Mouse (Mus musculus): ENCODE measurements around the gene Iqch. TPM values are rescaled to one million over a fixed set of nuclear protein-coding genes. Genes with fewer than 3 reads are reported as not detected.
A peak's percentile ranks its signal among the peaks of the same experiment; 100 is the strongest.
"Not testable (repeated sequence)": the region's sequence is repeated elsewhere in the genome, so short reads cannot be mapped to it uniquely, and the experiment has no call there.

Iqch gene
- total RNA-seq, 2 experiments from 2014 or later, result 0.16 TPM; not detected in 1

DNA sequence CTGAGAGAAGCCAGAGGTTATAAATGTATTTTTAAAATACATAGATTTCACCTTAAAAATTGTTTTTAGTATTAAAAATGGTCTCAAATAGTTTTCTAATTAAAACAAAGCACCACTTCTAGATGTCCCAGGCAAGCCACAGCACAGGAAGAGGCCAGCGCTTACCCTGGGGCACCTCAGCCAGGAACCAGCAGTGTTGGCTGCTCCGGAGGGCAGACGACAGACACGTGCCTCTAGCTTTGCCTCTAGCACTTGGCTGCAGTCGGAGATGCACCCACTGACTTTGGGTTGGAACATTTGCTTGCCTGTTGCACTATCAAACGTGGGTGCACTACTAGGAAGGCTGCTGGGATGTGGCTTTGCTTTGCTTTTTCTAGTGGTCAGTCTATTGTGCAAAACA lies 30.4 kb downstream of the Iqch start:
- intact Hi-C loops (cut with DNase I), result no loop called here

GRCm38 (mm10) chr9:63568808-63569207 lies 33.5 kb downstream of the Iqch start:
- DNase-seq, result peak; percentile 25
- intact Hi-C loops (cut with DNase I), result no loop called here

More for the DNA sequence above, 30.4 kb downstream of the Iqch start:
- peak; percentile 37 for DNase-seq

DNA sequence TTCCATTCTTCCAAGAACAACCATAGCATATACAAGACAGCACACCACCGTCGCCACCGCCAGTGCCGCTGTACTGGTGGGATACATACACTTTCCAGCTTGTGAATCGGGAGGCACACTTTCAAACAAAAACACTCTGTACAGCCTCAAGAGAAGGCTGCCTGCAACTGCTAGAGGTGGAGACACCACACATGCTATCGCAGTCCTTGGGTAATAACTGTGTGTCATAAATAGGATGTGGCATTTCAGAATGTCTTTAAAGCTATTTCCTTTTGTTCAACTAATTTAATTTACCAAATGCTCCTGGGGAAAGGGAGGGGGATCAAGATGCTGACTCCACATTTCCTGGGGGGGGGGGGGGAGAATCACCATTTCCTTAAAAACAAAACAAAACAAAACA lies 34.0 kb downstream of the Iqch start:
- intact Hi-C loops (cut with DNase I), result no loop called here
- no peak for DNase-seq

GRCm38 (mm10) chr9:63563436-63563835 lies 38.9 kb downstream of the Iqch start:
- DNase-seq, result no peak
- intact Hi-C loops (cut with DNase I), result no loop called here

DNA sequence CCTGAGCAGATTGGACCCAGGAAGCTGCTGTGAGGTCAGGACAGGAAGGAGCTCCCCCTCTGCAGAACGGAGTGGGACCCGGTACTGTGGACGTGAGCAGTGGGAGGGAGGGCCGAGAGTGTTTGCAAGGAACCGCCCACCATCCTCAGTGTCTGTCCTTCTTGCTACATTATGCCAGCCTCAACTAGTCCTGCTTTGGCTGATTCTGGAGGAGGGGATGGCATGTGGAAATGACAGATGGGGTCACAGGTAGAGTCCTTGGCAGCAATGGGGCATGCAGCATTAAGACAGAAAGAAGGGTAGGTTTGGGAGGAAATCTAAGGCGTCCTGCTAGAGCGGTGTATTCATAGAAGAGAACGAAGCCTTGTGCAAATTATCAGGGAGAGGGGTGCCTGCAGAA lies 40.4 kb downstream of the Iqch start:
- intact Hi-C loops (cut with DNase I), result no loop called here
- DNase-seq, result no peak

DNA sequence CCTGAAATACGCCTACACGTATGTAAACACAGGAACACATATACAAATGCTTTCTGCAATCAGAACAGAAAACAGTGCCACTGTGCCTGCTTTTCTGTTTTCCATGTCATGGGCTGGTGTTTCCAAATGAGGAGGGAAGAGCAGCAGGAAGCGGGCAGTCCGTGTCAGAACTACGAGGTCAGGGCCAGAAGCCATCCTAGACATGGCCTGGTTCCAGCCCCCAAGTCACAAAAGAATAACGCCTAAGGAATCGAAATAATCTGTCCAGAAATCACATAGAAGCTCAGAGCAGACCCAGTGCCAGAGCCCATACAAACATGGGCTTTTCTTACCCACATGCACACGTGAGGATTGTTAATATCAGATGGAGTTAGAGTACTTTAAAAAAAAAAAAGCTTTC lies 45.4 kb downstream of the Iqch start:
- DNase-seq, result no peak
- intact Hi-C loops (cut with DNase I), result no loop called here

GRCm38 (mm10) chr9:63556316-63556715 lies 46.0 kb downstream of the Iqch start:
- intact Hi-C loops (cut with DNase I), result no loop called here
- DNase-seq, result no peak

GRCm38 (mm10) chr9:63555460-63555990 lies 46.8 kb downstream of the Iqch start:
- intact Hi-C loops (cut with DNase I), result no loop called here
- no peak for DNase-seq

DNA sequence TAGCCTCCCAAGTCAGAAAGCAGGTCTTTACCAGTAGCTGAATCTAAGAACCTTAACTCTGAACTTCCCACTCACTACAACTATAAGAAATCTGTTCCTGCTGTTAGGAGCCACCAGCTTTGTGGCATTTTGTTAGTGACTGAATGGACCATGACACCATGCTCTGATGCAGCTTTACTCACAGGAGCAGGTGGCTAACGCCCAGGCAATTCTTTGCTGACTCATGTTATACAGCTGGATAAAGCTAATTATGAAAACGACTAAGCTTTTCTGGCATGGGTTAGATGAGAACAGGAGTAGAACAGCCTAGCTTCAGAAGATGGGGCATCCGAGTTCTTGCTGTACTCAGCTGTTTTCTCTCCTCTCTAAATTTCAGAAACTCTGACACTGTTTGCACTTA lies 48.7 kb downstream of the Iqch start:
- no peak for DNase-seq
- intact Hi-C loops (cut with DNase I), result no loop called here

- DNase-seq; intact Hi-C loops (cut with DNase I): not testable (repeated sequence)
Observed at GRCm38 (mm10) chr9:63550701-63551100, 51.6 kb downstream of the Iqch start.

DNA sequence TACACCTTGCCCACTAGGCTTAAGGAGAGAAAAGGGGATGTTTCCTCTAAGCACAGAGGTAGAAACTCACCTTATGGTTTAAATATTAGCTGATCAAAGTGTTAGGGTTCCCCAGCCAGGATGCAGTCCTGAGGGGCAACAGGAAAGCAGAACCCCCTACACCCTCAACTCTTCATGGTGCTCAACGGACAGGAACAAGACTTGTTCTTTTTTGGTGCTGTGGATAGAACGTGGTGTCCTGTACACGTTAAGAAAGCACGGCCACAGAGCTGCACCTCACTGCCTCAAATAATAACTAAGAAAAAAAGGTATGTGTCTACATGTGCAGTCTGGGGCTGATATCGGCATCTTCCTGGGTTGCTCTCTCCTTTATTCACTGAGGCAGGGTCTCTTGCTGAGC lies 53.3 kb downstream of the Iqch start:
- intact Hi-C loops (cut with DNase I), result no loop called here
- DNase-seq, result no peak

GRCm38 (mm10) chr9:63541926-63542325 lies 60.4 kb downstream of the Iqch start:
- intact Hi-C loops (cut with DNase I), result no loop called here
- no peak for DNase-seq

GRCm38 (mm10) chr9:63541301-63541700 lies 61.0 kb downstream of the Iqch start:
- intact Hi-C loops (cut with DNase I), result no loop called here
- no peak for DNase-seq

- DNase-seq, result no peak
- intact Hi-C loops (cut with DNase I), result no loop called here
Observed at GRCm38 (mm10) chr9:63537489-63537888, 64.8 kb downstream of the Iqch start.

- DNase-seq, result peak; percentile 67
- intact Hi-C loops (cut with DNase I), result no loop called here
Observed at GRCm38 (mm10) chr9:63535042-63535441, 67.3 kb downstream of the Iqch start.

- peak; percentile 45 for DNase-seq
- intact Hi-C loops (cut with DNase I), result no loop called here
Observed at GRCm38 (mm10) chr9:63534371-63534780, 67.9 kb downstream of the Iqch start.

DNA sequence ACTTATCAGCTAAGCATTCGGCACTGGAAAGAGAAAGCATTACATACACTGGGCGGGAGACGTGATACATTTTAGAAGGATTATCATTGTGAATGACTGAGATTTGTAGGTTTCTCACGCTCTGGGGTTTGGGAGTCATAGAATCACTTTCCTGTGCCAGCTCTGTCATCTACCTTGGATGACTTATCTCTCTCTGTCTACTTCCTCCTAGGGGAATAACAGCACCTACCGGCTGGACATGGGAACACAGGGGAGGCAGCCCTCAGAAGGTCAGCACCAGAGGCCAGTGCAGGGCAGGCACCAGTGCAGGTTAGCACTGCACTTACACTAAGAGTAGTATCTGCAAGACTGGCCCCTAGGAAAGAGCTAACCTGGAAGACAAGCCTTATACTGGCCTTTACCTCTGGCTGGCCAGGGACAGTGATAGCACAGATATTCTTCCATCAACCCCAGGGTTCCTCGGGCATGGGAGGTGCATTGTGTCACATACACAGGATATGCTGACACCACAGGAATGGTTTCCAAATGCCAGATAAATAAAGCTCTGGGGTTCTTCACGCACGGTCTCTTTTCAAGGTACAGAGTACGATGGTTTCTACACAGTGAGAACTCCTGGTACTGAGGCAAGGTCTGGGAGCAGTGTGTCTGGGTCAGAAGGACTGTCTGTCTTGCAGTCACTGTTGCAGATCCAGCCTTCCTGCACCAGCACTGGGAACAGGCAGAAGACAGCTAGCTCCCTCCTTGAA lies 69.2 kb downstream of the Iqch start:
- no peak for DNase-seq
- intact Hi-C loops (cut with DNase I), result no loop called here

DNA sequence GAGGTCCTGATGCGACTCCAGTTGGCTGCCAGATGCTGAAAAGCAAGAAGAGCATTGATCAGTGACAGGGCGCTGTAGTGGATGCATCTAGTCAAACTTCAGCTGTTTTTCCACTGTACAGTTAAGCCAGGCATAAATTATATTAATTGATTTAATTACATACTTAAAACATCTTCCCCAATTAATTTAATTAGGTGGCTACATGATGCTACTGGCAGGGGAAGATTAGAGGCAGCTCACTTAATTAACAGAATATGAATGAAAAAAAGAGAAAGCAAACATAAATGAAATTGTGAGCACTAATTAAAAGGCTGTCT lies 78.4 kb downstream of the Iqch start:
- intact Hi-C loops (cut with DNase I), result no loop called here
- no peak for DNase-seq

GRCm38 (mm10) chr9:63523251-63523936 lies 78.9 kb downstream of the Iqch start:
- intact Hi-C loops (cut with DNase I), result no loop called here
- DNase-seq, result no peak

DNA sequence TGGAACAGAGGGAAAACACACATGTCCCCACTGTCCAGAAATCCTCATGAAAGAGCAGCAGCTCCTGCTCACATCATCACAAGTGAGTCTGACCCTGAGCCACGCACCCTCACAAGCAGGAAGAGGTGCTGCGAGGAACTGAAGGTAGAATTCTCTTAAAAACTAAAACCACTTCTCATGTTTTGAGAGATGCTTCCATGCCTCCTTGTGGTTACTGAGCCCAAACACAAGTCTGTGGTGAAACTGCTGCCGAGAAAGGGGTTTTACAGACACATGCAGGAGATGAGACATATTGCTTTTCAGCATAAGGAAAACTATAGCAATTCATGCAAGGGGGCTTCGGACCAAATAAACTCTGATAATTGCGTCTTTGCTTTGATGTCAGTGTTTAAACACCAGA lies 89.4 kb downstream of the Iqch start:
- intact Hi-C loops (cut with DNase I), result loop anchor here (2.0 to 10.0 kb wide), 2 partner anchors 118 to 374 kb away; partner anchors contain the start of gene 2300009A05Rik
- DNase-seq, result no peak

- DNase-seq, result no peak
- intact Hi-C loops (cut with DNase I), result loop anchor here (10.0 kb wide), 1 partner anchor 116 kb away; the partner anchor contains the start of gene 2300009A05Rik
Observed at GRCm38 (mm10) chr9:63511034-63511433, 91.3 kb downstream of the Iqch start.

DNA sequence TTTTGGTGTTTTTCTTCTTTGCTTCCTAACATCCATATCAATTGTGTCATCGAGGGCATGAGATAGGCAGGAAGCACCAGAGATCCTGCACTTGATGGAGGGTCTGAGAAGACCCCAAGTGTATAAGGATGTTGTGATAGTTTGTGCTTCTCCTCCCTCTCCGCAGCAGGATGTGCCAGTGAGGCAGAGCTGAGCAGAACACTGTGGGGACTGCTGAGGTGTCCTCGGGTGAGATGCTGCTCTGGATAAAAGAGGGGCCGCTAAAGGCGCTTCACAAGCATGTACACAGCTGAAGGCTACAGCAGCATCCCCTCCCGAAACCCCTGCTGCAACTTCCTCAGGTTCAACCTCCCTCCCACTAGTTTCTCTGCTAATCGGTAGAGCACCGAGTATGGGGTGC lies 95.2 kb downstream of the Iqch start:
- no peak for DNase-seq
- intact Hi-C loops (cut with DNase I), result no loop called here

All from left cerebral cortex, postnatal 4 days (tissue).